ENCODE assay signal across 8 mouse cellular contexts in genomic region chr5:64883491-64883890, GRCm38 (mm10). TPM values are rescaled to one million over a fixed set of nuclear protein-coding genes. Genes with fewer than 3 reads are reported as not detected.
A peak's percentile ranks its signal among the peaks of the same experiment; 100 is the strongest.
DNase-seq lines count a peak whose midpoint lies in the region; ATAC-seq and TF ChIP-seq lines count a peak whose summit lies in the region.

No protein-coding gene starts in this region.

- WGBS in midbrain, postnatal 0 days, result 5% methylated on average over 4 of the region's 4 CpGs

- H3K27me3 ChIP-seq in midbrain, postnatal 0 days (ENCODE audit: insufficient read depth, low read length), result no peaks in the 10 kb centered on the region

- no peaks in the 10 kb centered on the region for H3K36me3 ChIP-seq in midbrain, postnatal 0 days (ENCODE audit: insufficient read depth, low read length)

- H3K4me1 ChIP-seq in midbrain, postnatal 0 days (ENCODE audit: insufficient read depth, low read length), result no peaks in the 10 kb centered on the region

- H3K27ac ChIP-seq in midbrain, postnatal 0 days (ENCODE audit: low read depth, low read length), result no peak overlapping the region

- no peaks in the 10 kb centered on the region for H3K9me3 ChIP-seq in midbrain, postnatal 0 days (ENCODE audit: low read length)

- no peak overlapping the region for H3K9ac ChIP-seq in midbrain, postnatal 0 days (replicated peaks; ENCODE audit: low read length, poor library complexity, severe bottlenecking)

- H3K4me3 ChIP-seq in midbrain, postnatal 0 days (ENCODE audit: low read depth, low read length), result no peak overlapping the region

- DNase-seq in cerebellum, adult 8-10 months, result peak; percentile 12
- DNase-seq in spleen, postnatal 36 days (ENCODE audit: low spot score in 2 of 2), result peak; percentile 43 to 63
- DNase-seq in spleen, postnatal 4 days (ENCODE audit: low spot score in 2 of 2), result no peak
- peak; percentile 53 for DNase-seq in forelimb bud, embryonic 11.5 days (ENCODE audit: low read depth, low spot score)
- peak; percentile 40 for DNase-seq in layer of hippocampus, adult 9-10 months (ENCODE audit: low spot score)
- DNase-seq in midbrain, postnatal 0 days (ENCODE audit: low spot score), result peak; percentile 73
- no peak for DNase-seq in ovary, postnatal 36 days (ENCODE audit: low spot score)

- TF ChIP-seq CTCF in midbrain, postnatal 0 days (IDR thresholded peaks at IDR 0.05), result peak; percentile 71

- ATAC-seq in cerebellum, adult (ENCODE audit: insufficient number of reproducible peaks, low FRiP score, low TSS enrichment), result no peak
- no peak for ATAC-seq in midbrain, postnatal 0 days (ENCODE audit: low FRiP score)

- no peak overlapping the region for H3K4me2 ChIP-seq in midbrain, postnatal 0 days (ENCODE audit: low read depth, low read length, poor library complexity, severe bottlenecking)

RNA-seq across cellular contexts. Expression of gene Tlr1, which starts 49.9 kb away (rescaled TPM):
- total RNA-seq in midbrain, postnatal 0 days (2014; rRNA removed), result 0.14 and 0.99 TPM in 2 replicates
- polyA plus RNA-seq in midbrain, postnatal 0 days (2015; fragmentation: Nextera tagmentation; extraction: Ambion mirVana), result 0.49 and 0.52 TPM in 2 replicates

Comparison
In these comparisons a context has a peak if more than half of its experiments do, and no peak if none do; other contexts are left out.
1. DNase-seq: peak in cerebellum, adult 8-10 months (single experiment), spleen, postnatal 36 days (2 of 2), forelimb bud, embryonic 11.5 days (single experiment), layer of hippocampus, adult 9-10 months (single experiment) and midbrain, postnatal 0 days (single experiment); none in spleen, postnatal 4 days (0 of 2) and ovary, postnatal 36 days (single experiment).